Comparison of ENCODE assay signal across 18 mouse cellular contexts in the genomic region with DNA sequence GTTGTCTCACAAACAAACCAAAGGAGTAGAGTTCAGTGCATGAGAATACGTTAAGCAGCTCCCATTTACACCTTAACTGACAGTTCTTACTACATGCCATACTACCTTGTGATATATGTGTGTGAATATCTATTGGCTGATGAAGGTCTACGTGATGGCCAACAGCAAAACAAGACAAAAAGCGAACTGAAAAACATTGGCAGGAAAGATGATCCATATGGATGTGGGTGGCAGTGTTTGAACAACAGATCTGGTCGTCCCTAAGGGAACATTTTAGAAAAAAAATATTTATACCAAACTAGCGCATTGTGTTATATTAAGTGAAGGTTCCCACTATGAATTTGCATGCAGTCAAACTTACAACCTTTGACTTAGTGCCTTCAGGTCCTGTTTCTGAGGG.
"Had no signal": no experiment of that assay in that cellular context is flagged by ENCODE, and none has a peak within 500 bp of the region (broad histone marks: within the 10 kb centered on the region; RNA-seq: fewer than 3 reads in every experiment).

No protein-coding gene starts in this region.

- DNase-seq: liver, postnatal 0 days; lung, adult 2 months; lung, postnatal 14 days; lung, postnatal 36 days; right cerebral cortex, postnatal 14 days; thymus, adult 18-20 months; thymus, postnatal 14 days; thymus, postnatal 4 days had no signal

- ATAC-seq: liver, postnatal 0 days; lung, postnatal 0 days; midbrain, embryonic 13.5 days; midbrain, embryonic 15.5 days had no signal

- H3K27me3 ChIP-seq: lung, embryonic 15.5 days; megakaryocyte, embryonic 14.5 days; midbrain, embryonic 13.5 days; midbrain, embryonic 15.5 days; neural tube, embryonic 12.5 days; stomach, embryonic 15.5 days had no signal

- H3K36me3 ChIP-seq: lung, embryonic 15.5 days; midbrain, embryonic 13.5 days; midbrain, embryonic 15.5 days; neural tube, embryonic 12.5 days; stomach, embryonic 15.5 days had no signal

- H3K9me3 ChIP-seq: lung, embryonic 15.5 days; megakaryocyte, embryonic 14.5 days; midbrain, embryonic 13.5 days; midbrain, embryonic 15.5 days; neural tube, embryonic 12.5 days; stomach, embryonic 15.5 days had no signal

- H3K9ac ChIP-seq: liver, postnatal 0 days; lung, embryonic 15.5 days; midbrain, embryonic 13.5 days; midbrain, embryonic 15.5 days; neural tube, embryonic 12.5 days; stomach, embryonic 15.5 days had no signal

- H3K4me2 ChIP-seq: lung, embryonic 15.5 days; midbrain, embryonic 11.5 days; midbrain, embryonic 13.5 days; midbrain, embryonic 15.5 days; neural tube, embryonic 12.5 days; stomach, embryonic 15.5 days had no signal

- H3K4me1 ChIP-seq: lung, embryonic 15.5 days; megakaryocyte, embryonic 14.5 days; neural tube, embryonic 12.5 days; stomach, embryonic 15.5 days had no signal

- H3K4me3 ChIP-seq: lung, embryonic 15.5 days; megakaryocyte, embryonic 14.5 days; midbrain, embryonic 13.5 days; midbrain, embryonic 15.5 days; neural tube, embryonic 12.5 days; stomach, embryonic 15.5 days had no signal

- H3K27ac ChIP-seq: lung, embryonic 15.5 days; macrophage; midbrain, embryonic 13.5 days; midbrain, embryonic 15.5 days; neural tube, embryonic 12.5 days; stomach, embryonic 15.5 days; stomach, postnatal 0 days had no signal
